Mouse (Mus musculus): ENCODE results near the gene Atf7ip2.

Gene Atf7ip2

DNA sequence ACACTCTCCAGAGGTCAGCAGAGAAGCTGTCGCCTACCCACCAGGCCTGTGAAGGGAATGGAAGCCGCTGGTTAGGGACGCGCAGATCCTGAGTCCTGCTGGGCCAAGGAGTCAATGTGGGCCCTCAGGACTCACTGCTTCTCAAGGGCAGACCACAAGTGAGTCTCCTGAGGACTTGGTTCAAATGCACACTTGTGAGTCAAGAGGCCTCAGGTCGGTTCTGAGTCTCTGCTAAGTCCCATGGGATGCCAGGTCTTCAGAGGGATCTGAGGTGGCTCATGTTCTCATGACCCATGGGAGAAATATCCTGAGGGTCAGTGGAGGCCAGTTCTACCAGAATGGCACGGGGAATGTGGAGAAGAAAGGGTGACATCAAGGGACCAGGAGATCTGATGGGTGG, 95.6 kb downstream of the Atf7ip2 start:
- in situ Hi-C loops (cut with MboI, MseI), result loop anchor here (10.0 to 25.0 kb wide), 5 partner anchors 224 to 1703 kb away; partner anchors contain the start of genes Gm11172 (in 1 of the 2), Prm1 (in 1 of the 2), Snx29 (in 1 of the 2) and Tnfrsf17 (in 1 of the 2)

DNA sequence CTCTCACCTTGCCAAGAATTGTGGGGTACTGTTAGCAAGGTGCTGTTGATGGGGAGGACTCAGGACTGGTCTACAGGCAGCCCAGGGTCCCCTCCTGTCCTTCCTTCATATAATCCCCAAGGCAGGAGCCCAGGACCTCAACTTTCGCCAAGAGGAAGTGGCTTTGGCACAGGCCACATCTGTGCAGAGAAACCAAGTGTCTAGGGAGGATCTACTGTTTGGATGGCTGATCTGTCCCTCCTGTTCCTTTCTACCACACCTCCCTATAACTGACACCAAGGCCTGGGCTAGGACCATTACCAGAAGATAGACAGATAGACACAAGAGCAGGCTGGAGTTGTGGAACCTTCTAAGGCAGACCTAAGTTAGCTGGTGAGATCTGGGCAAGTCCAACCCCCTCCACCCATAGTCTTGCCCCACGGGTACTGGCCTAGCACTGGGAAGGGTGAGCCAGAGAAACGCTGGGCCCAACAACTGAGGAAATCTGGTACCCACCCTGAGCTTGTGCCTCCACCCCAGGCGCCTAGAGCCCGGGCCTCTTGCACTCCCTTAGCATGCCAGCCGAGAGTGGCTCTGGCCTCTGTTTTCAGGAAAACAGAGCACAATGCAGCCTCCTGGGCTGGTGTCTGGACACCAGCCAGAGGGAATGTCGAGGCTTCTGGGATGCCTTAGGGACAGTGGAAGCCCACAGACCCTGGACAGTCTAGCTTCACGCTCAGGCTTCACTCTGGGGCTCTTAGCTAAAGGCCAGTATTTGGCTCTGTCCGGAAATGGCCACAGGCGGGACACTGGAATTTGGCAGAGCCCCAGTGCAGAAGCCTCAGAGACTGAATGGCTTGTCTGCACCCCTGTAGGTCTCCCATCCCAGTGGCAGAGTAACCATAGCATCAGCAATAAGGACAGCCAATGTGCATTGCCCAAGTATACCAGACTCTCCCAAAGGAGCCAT, 105.5 kb downstream of the Atf7ip2 start:
- in situ Hi-C loops (cut with MboI, MseI), result loop anchor here (25.0 kb wide), 3 partner anchors 214 to 1014 kb away; partner anchors contain the start of genes Gm11172 (in 1 of the 2), Prm1 (in 1 of the 2), Snx29 (in 1 of the 2) and Tnfrsf17 (in 1 of the 2)

DNA sequence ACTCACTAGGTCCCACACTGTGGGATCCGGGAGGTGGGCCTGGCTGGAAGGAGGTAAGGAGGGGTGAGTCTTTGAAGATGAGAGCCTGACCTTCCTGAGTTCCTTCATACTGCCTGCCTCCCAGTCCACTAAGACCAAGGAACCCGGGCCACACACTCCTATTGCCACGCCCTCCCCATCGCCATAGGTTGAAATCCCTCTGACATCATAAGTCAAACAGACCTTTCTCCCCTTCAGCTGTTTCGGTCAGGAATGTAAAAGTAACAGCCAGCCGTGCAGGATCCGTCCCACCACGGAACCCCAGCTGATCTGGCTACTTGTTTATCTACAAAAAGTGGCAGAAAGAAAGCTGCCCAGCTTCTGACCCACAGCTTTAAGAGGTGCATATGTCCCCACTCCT, 107.1 kb downstream of the Atf7ip2 start:
- in situ Hi-C loops (cut with MboI, MseI), result loop anchor here (10.0 to 25.0 kb wide), 4 partner anchors 65 to 1013 kb away; partner anchors contain the start of genes Gm11172 (in 1 of the 2), Prm1 (in 1 of the 2), Snx29 (in 1 of the 2) and Tnfrsf17 (in 1 of the 2)

DNA sequence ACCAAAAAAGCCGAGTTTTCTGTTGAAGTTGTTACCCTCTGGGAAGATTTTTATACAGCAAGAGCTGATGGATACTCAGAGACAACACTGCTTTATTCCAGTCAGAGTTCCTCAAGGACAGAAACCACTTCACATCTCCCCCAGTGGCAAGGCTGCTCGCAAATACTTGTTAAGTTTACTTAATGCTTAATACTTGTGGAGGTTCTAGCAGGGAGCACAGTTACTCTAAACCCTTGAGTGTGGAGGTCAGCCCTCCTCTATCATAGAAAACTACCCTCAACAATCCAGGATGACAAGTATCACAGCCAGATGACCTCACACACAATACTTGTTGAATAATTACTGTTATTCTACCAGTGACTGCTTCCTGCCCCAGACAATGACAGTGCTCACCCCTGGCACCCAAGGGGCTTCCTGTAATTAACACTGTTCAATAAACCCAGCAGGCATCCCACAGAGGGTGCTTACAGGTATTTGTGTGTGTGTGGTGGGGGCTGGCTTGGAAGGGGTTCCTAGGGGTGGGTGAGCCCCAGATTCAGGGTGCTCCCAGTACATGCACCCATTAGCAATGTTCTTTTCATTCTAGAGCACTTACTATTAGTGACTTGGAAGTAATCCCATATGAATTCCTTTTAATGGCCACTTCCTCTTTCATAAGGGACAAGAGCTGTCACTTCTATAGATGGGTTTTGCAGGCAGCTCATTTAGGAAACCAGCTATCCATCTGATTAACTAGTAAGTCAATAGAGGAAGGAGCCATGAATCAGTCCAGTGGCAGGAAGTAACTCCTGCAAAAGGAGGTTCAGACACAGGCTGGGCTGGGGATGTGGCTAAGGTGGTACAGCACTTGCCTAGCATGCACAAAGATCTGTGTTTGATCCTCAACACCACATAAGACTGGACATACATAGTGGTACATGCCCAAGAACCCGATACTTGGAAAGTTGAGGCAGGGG, 108.0 kb downstream of the Atf7ip2 start:
- in situ Hi-C loops (cut with MboI, MseI), result loop anchor here in 1 of 2 experiments (10.0 kb wide), 1 partner anchor 64 kb away; no protein-coding TSS in a partner anchor
